Mouse (Mus musculus): Measurements from ENCODE around the gene Afdn. TPM values are rescaled to one million over a fixed set of nuclear protein-coding genes. Genes with fewer than 3 reads are reported as not detected.

Afdn gene
- polyA plus RNA-seq, 1 experiment, result 29.6 TPM

DNA sequence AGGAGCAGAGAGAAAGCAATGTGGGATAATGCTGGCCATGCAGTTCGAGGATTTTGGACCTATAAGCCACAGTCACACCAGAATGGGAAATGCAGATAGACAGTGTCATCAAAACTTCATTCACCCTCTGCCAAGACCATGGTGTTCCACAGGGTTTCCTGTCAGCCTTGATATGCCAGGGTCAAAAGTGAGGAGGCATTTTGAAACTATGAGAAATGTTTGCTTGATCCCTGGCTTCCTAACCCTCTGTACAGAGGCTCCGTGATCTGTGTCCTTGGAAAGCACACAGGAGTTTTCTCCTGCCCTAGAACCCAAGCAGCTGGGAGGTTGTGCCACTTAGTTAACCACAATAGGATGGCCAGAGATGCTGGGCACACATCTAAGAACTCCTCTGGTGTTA lies 39.0 kb upstream of the Afdn start:
- Histone ChIP-seq H3K27ac (ENCODE audit: insufficient read depth, low read depth, low read length) (no peak overlapping the region), H3K4me1 (ENCODE audit: control insufficient read depth, insufficient read depth, low read length) (peaks cover 36% of the 10 kb centered on the region), H3K4me3 (ENCODE audit: insufficient read depth, low read length) (no peak overlapping the region)
- TF ChIP-seq CTCF (IDR thresholded peaks at IDR 0.05; ENCODE audit: low read depth, low read length), result no peak
- TF ChIP-seq POLR2A (IDR thresholded peaks at IDR 0.05; ENCODE audit: borderline replicate concordance, low read depth, low read length), result no peak

DNA sequence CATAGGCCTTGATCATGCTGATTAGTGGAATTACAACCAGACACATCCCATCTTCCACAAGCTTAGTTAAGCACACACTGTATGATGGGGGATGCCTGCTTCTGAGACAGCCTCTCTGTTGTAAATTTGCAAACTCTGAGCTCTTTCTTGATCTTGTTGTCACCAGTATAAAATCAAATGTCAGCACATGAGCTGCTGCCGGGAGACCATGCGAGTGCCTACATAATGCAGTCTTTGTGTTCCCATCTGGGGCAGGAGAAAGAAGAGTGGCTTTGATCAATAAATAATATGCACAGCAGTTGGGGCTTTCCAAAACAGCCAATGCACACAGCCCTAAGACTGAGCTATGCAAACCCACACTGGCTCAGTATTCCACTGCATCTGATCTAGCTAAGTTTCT lies 37.9 kb upstream of the Afdn start:
- H3K4me1 ChIP-seq (ENCODE audit: control insufficient read depth, insufficient read depth, low read length), result peaks cover 36% of the 10 kb centered on the region
- no peak overlapping the region for H3K27ac ChIP-seq (ENCODE audit: insufficient read depth, low read depth, low read length)
- no peak overlapping the region for H3K4me3 ChIP-seq (ENCODE audit: insufficient read depth, low read length)
- TF ChIP-seq CTCF (IDR thresholded peaks at IDR 0.05; ENCODE audit: low read depth, low read length) (no peak), POLR2A (IDR thresholded peaks at IDR 0.05; ENCODE audit: borderline replicate concordance, low read depth, low read length) (no peak)

- H3K27ac ChIP-seq (ENCODE audit: insufficient read depth, low read depth, low read length), result no peak overlapping the region
- H3K4me3 ChIP-seq (ENCODE audit: insufficient read depth, low read length), result no peak overlapping the region
- peaks cover 36% of the 10 kb centered on the region for H3K4me1 ChIP-seq (ENCODE audit: control insufficient read depth, insufficient read depth, low read length)
- TF ChIP-seq POLR2A (IDR thresholded peaks at IDR 0.05; ENCODE audit: borderline replicate concordance, low read depth, low read length), result no peak
- TF ChIP-seq CTCF (IDR thresholded peaks at IDR 0.05; ENCODE audit: low read depth, low read length), result no peak
Observed at GRCm38 (mm10) chr17:13725004-13725550, 35.3 kb upstream of the Afdn start.

- no peak overlapping the region for H3K4me3 ChIP-seq (ENCODE audit: insufficient read depth, low read length)
- TF ChIP-seq CTCF (IDR thresholded peaks at IDR 0.05; ENCODE audit: low read depth, low read length) (no peak), POLR2A (IDR thresholded peaks at IDR 0.05; ENCODE audit: borderline replicate concordance, low read depth, low read length) (no peak)
Observed at GRCm38 (mm10) chr17:13726832-13727355, 33.4 kb upstream of the Afdn start.

DNA sequence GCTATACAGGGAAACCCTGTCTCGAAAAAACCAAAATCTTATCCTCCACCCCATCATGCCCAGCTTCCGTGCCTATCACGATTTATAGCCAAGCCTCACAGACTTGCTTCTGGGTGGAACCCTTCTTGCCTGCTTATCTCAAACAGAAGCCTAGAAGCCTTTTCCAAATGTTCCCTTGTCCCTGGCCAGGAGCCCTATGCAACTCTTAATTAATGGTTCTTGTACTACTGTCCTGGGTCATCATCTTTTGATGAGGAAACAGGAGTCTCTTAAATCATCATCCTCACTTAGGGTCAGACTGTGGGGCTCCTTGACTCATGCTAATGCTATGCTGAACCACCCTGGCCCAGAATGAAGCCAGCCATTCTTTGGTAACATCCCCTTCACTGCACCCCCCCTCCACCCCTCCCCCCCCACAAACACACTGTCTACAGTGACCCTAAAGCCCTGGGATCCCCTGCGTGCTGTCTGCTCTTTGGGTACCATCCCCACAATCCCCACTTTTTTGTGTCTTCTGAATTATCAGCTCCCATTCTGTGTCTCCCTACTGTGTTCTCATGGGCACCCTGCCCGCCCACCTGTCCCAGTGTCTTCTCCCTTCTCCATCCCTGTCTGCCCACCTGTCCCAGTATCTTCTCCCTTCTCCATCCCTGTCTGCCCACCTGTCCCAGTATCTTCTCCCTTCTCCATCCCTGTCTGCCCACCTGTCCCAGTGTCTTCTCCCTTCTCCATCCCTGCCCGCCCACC lies 29.2 kb upstream of the Afdn start:
- TF ChIP-seq CTCF (IDR thresholded peaks at IDR 0.05; ENCODE audit: low read depth, low read length) (no peak), POLR2A (IDR thresholded peaks at IDR 0.05; ENCODE audit: borderline replicate concordance, low read depth, low read length) (no peak)
- H3K27ac ChIP-seq (ENCODE audit: insufficient read depth, low read depth, low read length), result no peak overlapping the region
- no peak overlapping the region for H3K4me3 ChIP-seq (ENCODE audit: insufficient read depth, low read length)
- peaks cover 14% of the 10 kb centered on the region for H3K4me1 ChIP-seq (ENCODE audit: control insufficient read depth, insufficient read depth, low read length)

More at GRCm38 (mm10) chr17:13726832-13727355, 33.4 kb upstream of the Afdn start:
- peaks cover 42% of the 10 kb centered on the region for H3K4me1 ChIP-seq (ENCODE audit: control insufficient read depth, insufficient read depth, low read length)
- no peak overlapping the region for H3K27ac ChIP-seq (ENCODE audit: insufficient read depth, low read depth, low read length)

GRCm38 (mm10) chr17:13731727-13732112 lies 28.6 kb upstream of the Afdn start:
- H3K27ac ChIP-seq (ENCODE audit: insufficient read depth, low read depth, low read length), result no peak overlapping the region
- no peak overlapping the region for H3K4me3 ChIP-seq (ENCODE audit: insufficient read depth, low read length)
- H3K4me1 ChIP-seq (ENCODE audit: control insufficient read depth, insufficient read depth, low read length), result peaks cover 14% of the 10 kb centered on the region
- TF ChIP-seq POLR2A (IDR thresholded peaks at IDR 0.05; ENCODE audit: borderline replicate concordance, low read depth, low read length) (no peak), CTCF (IDR thresholded peaks at IDR 0.05; ENCODE audit: low read depth, low read length) (no peak)

- no peak overlapping the region for H3K27ac ChIP-seq (ENCODE audit: insufficient read depth, low read depth, low read length)
- TF ChIP-seq CTCF (IDR thresholded peaks at IDR 0.05; ENCODE audit: low read depth, low read length) (no peak), POLR2A (IDR thresholded peaks at IDR 0.05; ENCODE audit: borderline replicate concordance, low read depth, low read length) (no peak)
- H3K4me3 ChIP-seq (ENCODE audit: insufficient read depth, low read length), result no peak overlapping the region
- H3K4me1 ChIP-seq (ENCODE audit: control insufficient read depth, insufficient read depth, low read length), result peaks cover 15% of the 10 kb centered on the region
Observed at GRCm38 (mm10) chr17:13732685-13733084, 27.7 kb upstream of the Afdn start.

GRCm38 (mm10) chr17:13733971-13734370 lies 26.4 kb upstream of the Afdn start:
- Histone ChIP-seq H3K4me1 (ENCODE audit: control insufficient read depth, insufficient read depth, low read length) (peaks cover 27% of the 10 kb centered on the region), H3K27ac (ENCODE audit: insufficient read depth, low read depth, low read length) (no peak overlapping the region), H3K4me3 (ENCODE audit: insufficient read depth, low read length) (no peak overlapping the region)
- TF ChIP-seq POLR2A (IDR thresholded peaks at IDR 0.05; ENCODE audit: borderline replicate concordance, low read depth, low read length), result no peak
- no peak for TF ChIP-seq CTCF (IDR thresholded peaks at IDR 0.05; ENCODE audit: low read depth, low read length)

GRCm38 (mm10) chr17:13735057-13735456 lies 25.3 kb upstream of the Afdn start:
- no peak overlapping the region for H3K4me3 ChIP-seq (ENCODE audit: insufficient read depth, low read length)
- TF ChIP-seq POLR2A (IDR thresholded peaks at IDR 0.05; ENCODE audit: borderline replicate concordance, low read depth, low read length) (no peak), CTCF (IDR thresholded peaks at IDR 0.05; ENCODE audit: low read depth, low read length) (no peak)
- H3K27ac ChIP-seq (ENCODE audit: insufficient read depth, low read depth, low read length), result no peak overlapping the region
- peaks cover 33% of the 10 kb centered on the region for H3K4me1 ChIP-seq (ENCODE audit: control insufficient read depth, insufficient read depth, low read length)

DNA sequence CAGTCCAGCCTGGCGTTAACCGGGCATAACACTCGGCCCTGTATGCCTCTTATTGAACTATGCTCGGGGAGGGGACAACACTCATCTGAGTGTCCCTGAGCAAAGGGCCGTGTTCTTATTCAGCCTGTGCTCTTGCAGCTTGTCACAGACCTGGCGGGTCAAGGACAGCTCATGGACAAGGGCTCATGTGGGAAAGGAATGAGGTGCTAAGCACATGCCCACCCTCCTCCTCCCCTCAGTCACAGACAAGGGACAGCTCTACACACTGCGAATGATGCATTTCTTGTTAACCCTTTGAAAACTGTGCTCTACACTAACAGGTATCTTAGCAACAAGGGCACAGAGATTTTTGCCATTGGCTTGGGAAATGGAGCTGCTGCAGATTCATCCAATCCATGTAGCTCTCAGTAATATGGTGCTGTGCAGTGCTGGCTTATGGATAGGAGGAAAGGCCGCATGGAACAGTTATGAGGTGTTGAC lies 24.5 kb upstream of the Afdn start:
- peaks cover 32% of the 10 kb centered on the region for H3K4me1 ChIP-seq (ENCODE audit: control insufficient read depth, insufficient read depth, low read length)
- TF ChIP-seq CTCF (IDR thresholded peaks at IDR 0.05; ENCODE audit: low read depth, low read length) (no peak), POLR2A (IDR thresholded peaks at IDR 0.05; ENCODE audit: borderline replicate concordance, low read depth, low read length) (no peak)
- H3K4me3 ChIP-seq (ENCODE audit: insufficient read depth, low read length), result no peak overlapping the region
- no peak overlapping the region for H3K27ac ChIP-seq (ENCODE audit: insufficient read depth, low read depth, low read length)
